Mouse (Mus musculus): ENCODE results near the gene Mylk4. TPM values are rescaled to one million over a fixed set of nuclear protein-coding genes. Genes with fewer than 3 reads are reported as not detected.

Mylk4 gene
- polyA plus RNA-seq, 1 experiment from 2014 or later, result not detected

DNA sequence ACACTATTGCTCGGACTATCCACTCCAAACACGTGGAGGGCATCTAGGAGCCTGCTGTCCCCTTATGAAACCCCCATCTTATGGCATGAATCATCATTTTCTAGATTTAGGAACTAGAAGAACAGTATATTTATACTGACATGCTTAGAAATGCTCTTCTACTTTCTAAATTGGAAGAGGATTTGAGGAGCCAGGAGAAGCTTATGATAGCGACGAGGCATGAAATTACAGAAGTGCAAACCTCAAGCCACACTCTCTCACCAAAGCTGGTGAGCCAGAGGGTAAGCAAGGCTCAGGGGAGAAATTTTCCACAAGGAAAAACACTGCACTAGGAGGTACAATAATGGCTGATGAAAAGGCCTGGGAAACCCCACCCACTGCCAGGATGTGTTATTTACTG lies 6.0 kb upstream of the Mylk4 start:
- WGBS, result 81% methylated on average over 4 of the region's 4 CpGs
- H3K27ac ChIP-seq (replicated peaks), result no peak overlapping the region

DNA sequence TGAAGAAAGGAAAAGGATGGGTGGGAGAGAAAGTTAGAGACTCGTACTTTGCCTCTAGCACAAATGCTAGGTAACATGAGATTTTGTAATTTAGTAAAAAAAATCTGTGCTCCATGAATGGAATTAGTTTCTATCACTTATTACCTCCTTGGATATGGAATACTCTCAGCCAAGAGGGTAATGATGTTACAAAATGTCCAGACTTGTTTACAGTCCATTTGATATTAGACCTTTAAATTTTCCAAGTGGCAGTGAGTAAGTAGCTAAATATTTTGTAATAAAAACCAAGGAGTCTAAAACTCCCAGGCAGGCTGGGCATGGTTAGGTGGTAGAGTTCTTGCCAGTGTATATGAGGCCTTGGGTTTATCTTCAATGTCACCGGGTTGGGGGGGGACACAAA lies 3.8 kb upstream of the Mylk4 start:
- Histone ChIP-seq H3K9me3 (no peaks in the 10 kb centered on the region), H3K27ac (replicated peaks) (no peak overlapping the region), H3K4me3 (no peak overlapping the region), H3K4me2 (replicated peaks) (no peak overlapping the region), H3K36me3 (no peaks in the 10 kb centered on the region), H3K4me1 (no peaks in the 10 kb centered on the region), H3K27me3 (no peaks in the 10 kb centered on the region), H3K9ac (replicated peaks) (no peak overlapping the region)
- 82% methylated on average over 2 of the region's 2 CpGs for WGBS
- ATAC-seq (ENCODE audit: low FRiP score, low read depth), result no peak

More for the DNA sequence above, 6.0 kb upstream of the Mylk4 start:
- Histone ChIP-seq H3K4me1 (no peaks in the 10 kb centered on the region), H3K9ac (replicated peaks) (no peak overlapping the region), H3K9me3 (no peaks in the 10 kb centered on the region), H3K4me2 (replicated peaks) (no peak overlapping the region), H3K36me3 (no peaks in the 10 kb centered on the region), H3K4me3 (no peak overlapping the region), H3K27me3 (no peaks in the 10 kb centered on the region)
- no peak for ATAC-seq (ENCODE audit: low FRiP score, low read depth)

DNA sequence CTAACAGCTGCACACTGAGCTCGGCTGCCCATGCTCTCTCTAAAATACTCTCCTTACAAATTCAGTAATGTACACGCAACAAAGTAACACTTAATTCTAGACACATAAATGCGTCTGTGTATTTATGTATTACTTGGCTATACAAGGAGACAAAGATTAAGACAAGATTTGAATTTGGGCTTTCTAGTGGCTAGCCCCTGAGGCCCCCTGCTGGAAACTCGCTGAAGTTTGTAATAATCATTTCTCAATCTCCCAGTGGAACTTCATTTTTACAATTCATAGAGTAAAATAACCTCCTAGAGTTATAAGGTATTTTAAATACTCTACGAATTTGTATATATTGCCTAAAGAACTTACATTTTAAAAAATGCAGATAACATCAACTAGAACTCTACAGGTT lies 699 bp downstream of the Mylk4 start:
- H3K27me3 ChIP-seq, result no peaks in the 10 kb centered on the region
- ATAC-seq (ENCODE audit: low FRiP score, low read depth), result no peak
- no peak overlapping the region for H3K4me2 ChIP-seq (replicated peaks)
- 69% methylated on average over 5 of the region's 5 CpGs for WGBS
- H3K27ac ChIP-seq (replicated peaks), result no peak overlapping the region
- no peak overlapping the region for H3K4me3 ChIP-seq
- no peaks in the 10 kb centered on the region for H3K9me3 ChIP-seq
- H3K4me1 ChIP-seq, result no peaks in the 10 kb centered on the region
- no peaks in the 10 kb centered on the region for H3K36me3 ChIP-seq
- no peak overlapping the region for H3K9ac ChIP-seq (replicated peaks)

GRCm38 (mm10) chr13:32778861-32779260 lies 4.9 kb downstream of the Mylk4 start:
- Histone ChIP-seq H3K27ac (replicated peaks) (no peak overlapping the region), H3K4me3 (no peak overlapping the region), H3K9ac (replicated peaks) (no peak overlapping the region), H3K36me3 (no peaks in the 10 kb centered on the region), H3K4me1 (no peaks in the 10 kb centered on the region), H3K9me3 (no peaks in the 10 kb centered on the region), H3K27me3 (no peaks in the 10 kb centered on the region), H3K4me2 (replicated peaks) (no peak overlapping the region)
- 66% methylated on average over 3 of the region's 3 CpGs for WGBS
- ATAC-seq (ENCODE audit: low FRiP score, low read depth), result no peak

DNA sequence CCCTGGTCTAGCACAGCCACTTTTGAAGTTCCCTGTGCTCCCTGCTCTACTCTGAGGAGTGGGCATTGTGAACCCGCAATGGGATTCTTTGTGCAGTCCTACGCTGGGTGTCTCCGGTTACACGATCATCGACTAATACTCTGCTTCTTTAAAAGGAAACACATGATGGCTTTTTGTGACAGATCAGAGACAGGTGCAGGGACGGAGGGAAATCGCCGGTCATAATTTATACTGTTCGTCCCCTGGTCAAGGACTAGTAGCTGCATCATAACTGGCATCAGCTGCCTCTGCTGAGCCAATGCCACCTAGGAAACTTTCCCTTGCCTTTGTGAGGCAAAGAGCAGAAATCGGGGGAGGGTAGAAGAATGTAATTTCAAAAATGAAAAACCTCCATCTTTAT lies 7.4 kb downstream of the Mylk4 start:
- ATAC-seq (ENCODE audit: low FRiP score, low read depth), result no peak
- Histone ChIP-seq H3K27me3 (no peaks in the 10 kb centered on the region), H3K4me1 (no peaks in the 10 kb centered on the region), H3K4me2 (replicated peaks) (no peak overlapping the region), H3K9ac (replicated peaks) (no peak overlapping the region), H3K27ac (replicated peaks) (no peak overlapping the region), H3K4me3 (no peak overlapping the region), H3K36me3 (no peaks in the 10 kb centered on the region), H3K9me3 (no peaks in the 10 kb centered on the region)
- 91% methylated on average over 10 of the region's 10 CpGs for WGBS

DNA sequence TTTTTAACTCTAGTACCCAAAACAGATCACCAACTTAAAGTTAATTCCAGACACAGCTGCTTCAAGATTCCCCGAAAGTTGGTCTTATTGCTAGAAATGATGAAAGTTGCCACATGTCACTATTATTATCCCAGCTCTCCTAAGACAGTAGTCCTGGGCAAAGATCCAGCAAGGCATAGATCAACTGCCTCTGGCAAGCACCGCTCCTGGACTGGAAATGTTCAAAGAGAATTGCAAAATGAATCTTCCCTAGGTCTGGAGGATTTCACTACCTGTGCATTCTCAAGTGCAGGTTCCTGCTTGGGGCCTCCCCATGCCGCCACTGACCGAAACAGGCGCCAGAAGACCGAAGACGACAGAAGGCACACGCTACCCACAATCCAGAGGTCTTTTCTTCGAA lies 7.9 kb downstream of the Mylk4 start:
- no peaks in the 10 kb centered on the region for H3K4me1 ChIP-seq
- 94% methylated on average over 9 of the region's 9 CpGs for WGBS
- no peaks in the 10 kb centered on the region for H3K9me3 ChIP-seq
- ATAC-seq (ENCODE audit: low FRiP score, low read depth), result no peak
- H3K36me3 ChIP-seq, result no peaks in the 10 kb centered on the region
- H3K9ac ChIP-seq (replicated peaks), result no peak overlapping the region
- H3K4me2 ChIP-seq (replicated peaks), result no peak overlapping the region
- H3K27ac ChIP-seq (replicated peaks), result no peak overlapping the region
- H3K4me3 ChIP-seq, result no peak overlapping the region
- H3K27me3 ChIP-seq, result no peaks in the 10 kb centered on the region

- Histone ChIP-seq H3K9ac (replicated peaks) (no peak overlapping the region), H3K4me1 (no peaks in the 10 kb centered on the region), H3K36me3 (no peaks in the 10 kb centered on the region), H3K4me3 (no peak overlapping the region), H3K27ac (replicated peaks) (no peak overlapping the region), H3K27me3 (no peaks in the 10 kb centered on the region), H3K4me2 (replicated peaks) (no peak overlapping the region), H3K9me3 (no peaks in the 10 kb centered on the region)
- WGBS, result 11% methylated on average over 3 of the region's 3 CpGs
- no peak for ATAC-seq (ENCODE audit: low FRiP score, low read depth)
These were observed 13.8 kb downstream of the Mylk4 start for GRCm38 (mm10) chr13:32769960-32770359.

GRCm38 (mm10) chr13:32768104-32768503 lies 15.7 kb downstream of the Mylk4 start:
- Histone ChIP-seq H3K4me2 (replicated peaks) (no peak overlapping the region), H3K4me1 (no peaks in the 10 kb centered on the region), H3K36me3 (no peaks in the 10 kb centered on the region), H3K9ac (replicated peaks) (no peak overlapping the region), H3K9me3 (no peaks in the 10 kb centered on the region), H3K27ac (replicated peaks) (no peak overlapping the region), H3K4me3 (no peak overlapping the region), H3K27me3 (no peaks in the 10 kb centered on the region)
- no peak for ATAC-seq (ENCODE audit: low FRiP score, low read depth)
- WGBS, result 13% methylated on average over 4 of the region's 4 CpGs

GRCm38 (mm10) chr13:32764448-32764847 lies 19.3 kb downstream of the Mylk4 start:
- Histone ChIP-seq H3K9ac (replicated peaks) (no peak overlapping the region), H3K9me3 (no peaks in the 10 kb centered on the region), H3K27me3 (no peaks in the 10 kb centered on the region), H3K4me3 (no peak overlapping the region), H3K27ac (replicated peaks) (no peak overlapping the region), H3K4me2 (replicated peaks) (no peak overlapping the region), H3K36me3 (no peaks in the 10 kb centered on the region), H3K4me1 (no peaks in the 10 kb centered on the region)
- WGBS, result 36% methylated on average over 7 of the region's 7 CpGs
- ATAC-seq (ENCODE audit: low FRiP score, low read depth), result no peak

DNA sequence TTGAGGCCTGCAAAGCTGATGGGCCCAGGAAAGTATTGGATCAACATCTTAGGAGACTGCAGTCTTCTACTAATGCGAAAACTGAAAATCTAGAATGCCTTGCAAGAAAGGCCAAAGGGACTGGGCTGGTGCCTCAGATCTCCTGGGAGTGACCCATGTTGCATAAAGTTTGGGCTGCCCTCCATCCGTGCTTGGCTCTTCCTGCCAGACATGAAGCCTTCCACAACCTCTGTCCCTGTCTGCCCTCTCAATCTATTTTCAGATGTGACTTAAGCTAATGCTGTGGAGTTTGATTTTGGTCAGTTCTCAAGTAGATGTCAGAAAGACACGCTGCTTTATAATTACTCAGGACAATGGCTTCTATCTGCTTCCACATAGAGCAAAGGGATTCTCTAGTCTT lies 20.6 kb downstream of the Mylk4 start:
- Histone ChIP-seq H3K9ac (replicated peaks) (no peak overlapping the region), H3K27me3 (no peaks in the 10 kb centered on the region), H3K9me3 (no peaks in the 10 kb centered on the region), H3K4me1 (0 out of 2 replicates have a peak, but pooled peaks cover 4% of the 10 kb centered on the region), H3K36me3 (no peaks in the 10 kb centered on the region), H3K4me2 (replicated peaks) (no peak overlapping the region), H3K27ac (replicated peaks) (no peak overlapping the region), H3K4me3 (no peak overlapping the region)
- WGBS, result 80% methylated on average over 3 of the region's 3 CpGs
- no peak for ATAC-seq (ENCODE audit: low FRiP score, low read depth)

DNA sequence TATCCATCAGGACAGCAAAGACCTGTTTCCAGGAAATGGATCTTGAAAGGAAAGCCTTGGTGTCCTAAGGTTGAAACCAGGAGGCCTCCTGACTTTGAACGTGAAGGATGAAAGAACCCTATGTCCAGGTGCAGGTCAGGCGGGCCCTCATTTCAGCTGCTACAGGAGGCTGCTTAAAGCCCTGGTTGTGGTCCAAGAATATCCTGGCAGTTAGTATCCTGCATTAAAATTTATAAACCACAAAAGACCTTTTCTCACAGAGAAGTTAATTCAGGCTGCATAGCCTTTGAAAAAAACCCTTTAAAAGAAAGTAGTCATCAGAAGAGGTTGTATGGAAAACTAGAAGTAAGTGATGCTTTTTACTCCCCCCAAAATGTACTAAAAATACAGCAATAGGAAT lies 23.0 kb downstream of the Mylk4 start:
- WGBS, result 90% methylated on average over 2 of the region's 2 CpGs
- 0 out of 2 replicates have a peak, but pooled peaks cover 4% of the 10 kb centered on the region for H3K4me1 ChIP-seq
- H3K36me3 ChIP-seq, result no peaks in the 10 kb centered on the region
- no peak overlapping the region for H3K4me2 ChIP-seq (replicated peaks)
- no peak overlapping the region for H3K9ac ChIP-seq (replicated peaks)
- no peak overlapping the region for H3K27ac ChIP-seq (replicated peaks)
- no peaks in the 10 kb centered on the region for H3K27me3 ChIP-seq
- no peak overlapping the region for H3K4me3 ChIP-seq
- H3K9me3 ChIP-seq, result no peaks in the 10 kb centered on the region
- no peak for ATAC-seq (ENCODE audit: low FRiP score, low read depth)

DNA sequence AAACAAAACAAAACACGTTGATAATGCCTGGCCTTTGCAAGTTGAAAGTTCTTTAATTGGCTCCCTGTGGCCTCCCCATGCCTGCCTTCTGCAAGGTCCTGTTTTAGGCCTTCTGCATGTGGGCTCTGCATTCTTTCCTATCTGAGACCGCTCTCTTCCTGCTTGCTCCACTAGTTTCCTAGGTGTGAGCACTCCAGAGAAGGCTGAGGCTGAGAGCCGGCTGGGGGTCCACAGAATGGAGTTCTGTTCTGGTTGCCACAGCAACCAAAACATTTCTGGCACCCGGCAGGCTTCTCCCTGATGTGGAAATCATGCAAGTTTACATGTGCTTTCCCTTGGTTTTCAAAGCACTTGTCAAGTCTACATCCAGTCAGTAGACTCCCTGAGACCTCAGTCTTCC lies 24.7 kb downstream of the Mylk4 start:
- Histone ChIP-seq H3K4me3 (no peak overlapping the region), H3K36me3 (no peaks in the 10 kb centered on the region), H3K4me1 (0 out of 2 replicates have a peak, but pooled peaks cover 4% of the 10 kb centered on the region), H3K4me2 (replicated peaks) (no peak overlapping the region), H3K27ac (replicated peaks) (no peak overlapping the region), H3K9ac (replicated peaks) (no peak overlapping the region), H3K9me3 (no peaks in the 10 kb centered on the region), H3K27me3 (no peaks in the 10 kb centered on the region)
- WGBS, result 10% methylated on average over 4 of the region's 4 CpGs
- ATAC-seq (ENCODE audit: low FRiP score, low read depth), result no peak

DNA sequence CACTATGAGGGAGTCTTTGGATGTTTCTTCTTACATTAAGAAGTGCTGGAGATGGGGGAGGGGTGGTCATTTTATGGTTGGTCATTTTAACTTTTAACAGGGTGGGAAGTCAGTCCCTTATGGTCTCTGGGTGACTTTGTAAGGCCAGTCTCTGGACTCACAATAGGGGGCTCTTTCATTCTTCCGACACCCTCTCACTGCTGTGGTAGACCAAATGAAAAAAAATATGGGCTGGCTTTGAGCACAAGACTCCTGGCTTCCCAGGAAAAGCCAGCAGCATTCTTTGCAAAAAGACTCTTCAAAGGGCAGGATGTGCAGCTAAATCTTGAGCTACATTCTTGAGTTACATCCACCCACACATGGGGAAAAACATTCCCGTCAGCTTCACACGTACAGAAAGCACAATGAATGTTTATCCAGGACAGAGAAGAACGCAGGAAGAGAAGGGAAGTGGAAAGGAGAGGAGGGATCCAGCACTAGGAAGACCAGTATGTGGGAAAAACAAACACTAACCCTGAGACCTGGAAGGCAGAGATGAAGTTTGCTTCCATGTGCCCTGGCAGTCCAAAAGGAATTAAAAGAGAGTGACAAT lies 31.6 kb downstream of the Mylk4 start:
- Histone ChIP-seq H3K36me3 (no peaks in the 10 kb centered on the region), H3K27me3 (no peaks in the 10 kb centered on the region), H3K4me1 (no peaks in the 10 kb centered on the region), H3K27ac (replicated peaks) (no peak overlapping the region), H3K4me3 (no peak overlapping the region), H3K9ac (replicated peaks) (no peak overlapping the region), H3K9me3 (no peaks in the 10 kb centered on the region), H3K4me2 (replicated peaks) (no peak overlapping the region)
- ATAC-seq (ENCODE audit: low FRiP score, low read depth), result no peak
- WGBS, result 62% methylated on average over 4 of the region's 4 CpGs
